Mouse (Mus musculus) cerebellum, postnatal 36 days (tissue): ENCODE measurements around the gene Rps27l.
"Not testable (repeated sequence)": the region's sequence is repeated elsewhere in the genome, so short reads cannot be mapped to it uniquely, and the experiment has no call there.

ENCODE experiments used
- DNase-seq, 2 experiments: peaks; one replicate each; pipeline ENCODE4 v3.0.0; 2021 to 2022; ENCODE audit warnings: mixed read lengths in 2 of 2

Gene Rps27l

DNA sequence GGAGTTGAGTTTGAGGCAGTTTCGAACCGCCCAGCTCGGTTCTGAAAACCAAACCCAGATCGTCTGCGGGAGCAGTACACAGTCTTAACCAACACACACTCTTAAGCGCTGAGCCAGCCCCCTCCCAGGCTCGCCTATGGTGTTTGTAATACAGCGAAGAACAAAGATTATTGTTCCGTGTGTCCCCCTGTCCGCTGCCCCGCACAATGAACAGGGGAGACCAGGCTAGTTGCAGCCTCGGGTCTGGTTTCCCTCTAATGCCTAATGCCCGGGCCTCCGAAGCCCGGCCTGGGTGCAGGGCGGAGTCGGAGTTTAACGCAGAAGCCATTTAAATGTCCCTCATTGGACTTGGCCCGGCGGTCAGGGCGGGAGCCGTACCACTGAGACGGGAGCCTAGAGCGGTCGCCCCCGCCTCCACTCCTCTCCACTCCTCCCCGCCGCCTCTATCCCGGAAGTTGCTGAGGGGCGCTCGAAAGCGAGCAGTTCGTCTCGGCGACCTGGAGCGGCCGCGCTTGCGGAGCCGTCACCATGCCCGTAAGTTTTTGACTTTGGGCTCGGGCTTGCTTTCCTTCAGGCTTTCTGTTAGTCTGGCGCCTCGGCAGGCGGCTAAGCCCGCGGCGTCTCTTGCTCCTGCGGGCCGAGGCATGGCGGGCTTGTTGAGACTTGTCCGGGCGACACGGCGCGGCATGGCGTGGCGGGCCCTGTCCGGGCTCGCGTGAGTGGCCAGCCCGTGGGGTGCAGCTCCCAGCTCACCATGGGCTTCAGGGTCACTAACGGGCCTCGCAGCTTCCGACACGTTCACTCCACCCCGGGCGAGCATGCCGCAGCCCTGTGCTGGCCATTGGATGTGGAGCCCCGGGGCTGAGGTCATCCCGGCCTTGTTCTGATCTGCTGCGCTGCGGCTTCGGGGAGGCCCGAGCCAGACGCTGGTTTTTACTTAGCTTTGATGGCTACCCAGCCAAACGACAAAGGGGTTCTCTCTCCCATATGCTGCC lies at the start of gene Rps27l:
Gene Rps27l, plus strand, starts transcription at position 440 of the 995 bp plus-strand sequence.
- peak; percentile 92 to 94 for DNase-seq

DNA sequence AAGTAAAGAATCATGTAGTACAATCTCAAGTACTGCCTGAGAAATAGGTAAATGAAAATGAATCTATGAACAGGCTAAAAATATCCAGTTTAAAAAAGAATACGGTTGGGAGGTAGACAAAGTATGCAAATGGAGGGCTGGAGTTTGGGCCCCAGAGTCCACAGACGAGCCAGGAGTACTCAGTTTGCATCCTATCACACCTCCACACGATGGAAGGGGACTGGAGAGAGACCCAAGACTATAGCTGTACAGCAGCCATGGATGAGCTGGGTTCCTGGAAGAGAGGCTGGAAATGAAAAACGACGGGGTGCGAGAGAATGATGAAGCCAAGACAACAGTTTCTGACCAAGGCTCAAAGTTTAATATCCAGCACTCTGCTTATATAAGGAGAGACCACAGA lies 48.9 kb upstream of the Rps27l start:
- no peak for DNase-seq

DNA sequence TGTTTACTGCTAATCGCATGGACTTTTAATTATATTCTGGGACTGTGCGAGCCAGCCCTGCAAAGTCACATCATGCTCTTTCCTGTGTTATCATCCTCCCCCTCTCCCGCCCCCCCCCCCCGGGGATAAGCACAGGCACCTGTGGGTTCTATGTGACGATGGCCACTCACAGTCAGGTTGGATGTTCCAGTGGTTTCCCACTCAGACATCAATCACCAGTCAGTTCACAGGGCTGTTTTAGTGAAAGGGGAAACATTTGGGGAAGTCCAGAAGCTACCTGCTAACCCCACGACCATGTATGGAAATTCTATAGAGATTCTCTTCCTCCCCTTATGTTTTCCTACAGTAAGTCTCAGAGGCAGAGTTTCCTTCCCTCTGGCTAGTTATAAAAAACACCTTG lies 48.0 kb upstream of the Rps27l start:
- DNase-seq: no peak

DNA sequence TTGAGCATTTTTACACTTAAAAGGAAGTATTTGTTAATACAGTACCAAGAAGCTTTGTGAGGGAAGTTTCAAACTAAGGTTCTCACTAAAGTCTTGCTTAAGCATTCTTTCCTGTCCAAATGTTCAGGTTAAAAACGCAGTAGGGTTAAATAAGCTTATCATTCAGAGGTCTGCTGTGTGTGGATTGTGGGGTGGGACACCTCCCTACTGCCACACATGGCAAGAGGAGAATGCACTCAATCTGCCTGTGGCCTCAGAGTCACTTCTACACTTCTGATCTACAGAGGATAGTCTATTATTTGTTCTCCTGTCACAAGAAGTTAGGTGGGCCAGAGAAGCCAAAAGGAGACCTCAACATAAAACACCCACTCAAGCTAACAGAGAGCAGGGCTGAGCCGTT lies 46.8 kb upstream of the Rps27l start:
- no peak for DNase-seq

DNA sequence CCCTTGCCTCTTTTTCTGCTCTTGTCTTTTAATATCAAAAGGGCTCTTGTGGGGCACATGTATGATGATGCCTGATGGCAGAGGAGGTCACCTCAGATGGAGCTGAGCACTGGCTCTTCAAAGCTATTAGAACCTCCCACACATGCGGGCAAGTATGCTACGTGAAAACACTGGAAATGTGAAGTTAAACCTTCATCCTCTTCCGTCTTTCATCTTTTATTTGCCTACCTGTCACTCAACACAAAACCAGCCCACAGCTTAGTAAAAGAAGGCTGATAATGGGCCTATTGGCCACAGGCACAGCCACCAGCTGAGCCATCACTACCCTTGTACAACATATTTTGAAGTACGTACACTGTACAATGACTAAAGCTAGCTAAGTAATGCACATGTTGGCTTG lies 46.4 kb upstream of the Rps27l start:
- no peak for DNase-seq

DNA sequence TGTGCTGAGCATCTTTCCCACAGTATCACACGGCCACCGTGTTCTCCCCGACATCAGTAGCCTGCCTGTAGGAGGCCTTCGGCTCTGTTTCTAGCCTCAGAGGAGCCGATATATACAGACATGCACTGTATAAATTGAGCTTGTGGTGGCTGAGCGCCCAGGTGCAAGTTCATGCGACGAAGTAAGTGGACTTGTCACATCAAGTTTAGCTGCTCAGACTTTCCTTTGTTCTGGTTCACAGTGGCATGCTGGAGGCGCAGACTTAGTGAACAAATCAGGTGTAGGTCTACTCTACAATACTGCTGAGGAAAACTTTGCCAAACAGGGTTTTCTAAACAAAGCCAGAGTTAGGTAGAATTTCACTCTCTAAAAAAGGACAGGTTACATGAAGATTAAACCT lies 39.9 kb upstream of the Rps27l start:
- no peak for DNase-seq

DNA sequence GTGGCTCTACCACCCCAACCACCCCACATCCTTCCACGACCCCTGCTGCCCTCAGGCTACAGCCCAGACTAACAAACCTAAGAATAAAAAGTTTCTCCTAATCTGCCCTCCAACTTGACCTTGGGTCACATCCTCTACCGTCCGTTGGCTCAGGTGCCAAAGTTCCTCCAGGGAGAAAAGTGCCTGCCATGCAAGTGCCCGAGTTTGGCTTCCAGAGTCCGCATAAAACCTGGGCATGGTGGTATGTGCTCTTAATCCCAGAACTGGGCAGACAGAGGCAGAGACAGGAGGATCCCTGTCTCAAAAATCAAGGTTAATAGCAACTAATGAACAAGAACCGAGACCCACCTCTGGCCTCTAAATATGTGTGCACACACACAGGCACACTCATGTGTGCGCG lies 38.8 kb upstream of the Rps27l start:
- no peak for DNase-seq

DNA sequence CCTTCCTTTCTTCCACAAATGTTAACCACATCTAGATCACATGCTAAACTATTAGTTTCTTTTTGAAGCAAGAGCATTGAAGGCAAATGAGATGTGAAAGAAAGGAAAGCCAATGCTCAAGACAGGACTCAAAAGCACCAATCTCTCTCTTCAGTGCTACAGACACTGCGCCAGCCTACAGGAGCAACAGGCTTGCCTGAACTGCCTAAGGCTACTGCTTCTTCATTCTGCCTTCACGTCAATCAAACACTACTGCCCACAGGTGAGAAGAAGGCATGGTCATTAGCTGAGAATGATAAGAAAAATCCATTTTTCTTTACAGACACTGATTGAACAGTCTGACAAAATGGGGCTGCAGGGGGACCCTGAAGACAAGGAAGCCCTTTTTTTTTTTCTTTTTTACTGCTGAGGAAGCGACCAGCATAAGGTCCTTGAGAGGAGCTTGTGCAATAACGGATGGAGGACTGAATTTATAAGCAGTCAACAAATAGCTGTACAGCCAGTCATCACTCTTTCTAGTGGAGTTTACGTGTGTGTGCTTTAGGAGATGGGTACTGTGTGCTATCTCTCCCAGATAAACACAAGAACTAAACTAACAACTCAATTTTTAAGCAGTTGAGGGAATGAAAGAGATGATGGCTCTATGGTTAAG lies 38.0 kb upstream of the Rps27l start:
- DNase-seq: no peak

DNA sequence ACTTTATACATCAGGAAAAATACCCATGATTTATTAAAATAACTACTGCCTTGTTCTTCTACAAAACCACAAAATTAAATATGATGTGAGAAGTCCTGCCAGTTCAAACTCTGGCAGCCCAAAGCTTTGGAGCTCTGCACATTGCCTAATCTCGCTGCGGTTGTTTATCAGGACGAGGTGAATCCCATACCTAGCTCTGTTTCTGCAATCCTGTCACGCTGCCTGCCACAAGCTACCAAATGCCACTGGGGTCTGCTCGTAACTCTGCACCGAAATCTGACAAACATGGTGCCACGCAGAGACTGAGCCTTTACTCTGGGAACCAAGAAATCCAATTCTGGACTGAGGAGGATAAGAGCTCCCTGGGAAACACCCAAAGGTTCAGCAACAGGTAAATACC lies 36.0 kb upstream of the Rps27l start:
- no peak for DNase-seq

DNA sequence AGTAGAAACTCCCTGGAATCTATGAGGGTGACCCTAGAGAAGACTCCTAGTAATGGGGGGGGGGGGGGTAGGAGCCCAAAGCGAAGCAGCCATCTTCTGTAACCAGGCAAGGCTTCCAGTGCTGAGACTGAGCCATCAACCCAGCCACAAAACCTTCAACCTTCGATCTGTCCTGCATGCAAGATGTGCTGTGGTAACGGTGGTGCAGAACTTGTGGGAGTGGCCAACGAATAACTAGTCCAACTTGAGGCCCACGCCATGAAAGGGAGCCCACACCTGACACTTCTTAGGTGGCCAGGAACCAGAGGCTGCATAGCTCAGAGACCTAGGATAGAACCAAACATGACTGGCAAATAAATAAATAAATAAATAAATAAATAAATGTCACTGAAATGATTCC lies 35.2 kb upstream of the Rps27l start:
- DNase-seq: no peak

DNA sequence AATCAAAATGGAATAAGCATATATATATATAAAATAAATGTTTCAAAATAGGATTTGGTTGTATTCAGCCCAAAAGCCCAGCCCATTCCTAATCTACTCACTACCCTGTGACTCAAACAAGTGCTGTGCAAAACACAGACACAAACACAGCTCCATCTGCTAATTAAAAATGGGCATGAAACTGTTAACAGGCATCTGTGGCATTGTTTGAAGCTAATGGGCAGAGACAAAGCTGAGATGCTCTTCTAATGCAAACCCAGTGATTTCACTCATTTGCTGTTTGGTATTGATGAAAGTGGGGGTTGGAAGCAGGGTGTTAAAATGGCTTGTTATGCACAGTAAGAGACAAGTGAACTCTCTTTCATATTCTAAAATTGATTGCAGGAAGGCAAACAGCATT lies 33.6 kb upstream of the Rps27l start:
- no peak for DNase-seq

DNA sequence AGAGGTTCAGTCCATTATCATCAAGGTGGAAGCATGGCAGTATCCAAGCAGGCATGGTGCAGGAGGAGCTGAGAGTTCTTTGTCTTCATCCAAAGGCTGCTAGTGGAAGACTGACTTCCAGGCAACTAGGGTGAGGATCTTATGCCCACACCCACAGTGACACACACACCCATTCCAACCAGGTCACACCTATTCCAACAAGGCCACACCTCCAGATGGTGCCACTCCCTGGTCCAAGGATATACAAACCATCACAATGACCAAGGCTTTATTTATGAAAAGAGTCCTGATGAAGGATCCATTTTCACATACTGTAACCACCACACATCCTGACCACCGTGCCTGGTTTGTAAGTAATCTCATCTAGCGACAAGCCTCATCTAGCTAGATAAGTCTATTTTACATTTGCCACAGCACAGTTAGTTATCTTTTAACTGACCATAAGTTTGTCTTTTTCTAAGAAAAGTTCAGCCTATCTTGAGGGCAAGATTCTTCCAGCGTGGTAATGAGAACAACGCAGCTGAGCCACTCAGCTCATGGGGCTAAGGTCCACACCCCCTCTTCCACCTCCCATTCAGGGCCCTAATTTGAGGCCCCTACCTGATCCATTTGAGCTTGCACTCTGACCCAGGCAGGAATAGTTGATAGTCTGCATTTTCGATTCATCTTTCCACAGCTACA lies 32.5 kb upstream of the Rps27l start:
- DNase-seq: not testable (repeated sequence)

DNA sequence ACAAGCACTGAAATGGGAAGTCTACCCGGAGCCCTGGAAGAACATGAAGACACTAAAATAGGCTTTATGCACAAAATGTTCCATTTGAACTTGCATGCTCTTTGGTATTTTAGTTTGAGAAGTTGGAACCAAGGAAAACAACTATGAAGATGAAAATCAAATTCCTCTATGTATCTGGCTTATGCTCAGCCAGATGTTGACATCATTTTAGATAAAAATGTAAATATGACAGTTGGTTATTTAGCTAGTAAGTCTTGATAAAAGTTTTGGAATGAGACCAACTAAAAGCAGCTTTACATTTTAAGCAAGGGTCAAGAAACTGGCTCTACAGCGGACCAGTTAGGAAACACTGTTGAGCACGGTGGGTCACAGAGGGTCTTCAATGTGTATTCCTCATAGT lies 31.3 kb upstream of the Rps27l start:
- DNase-seq: no peak

DNA sequence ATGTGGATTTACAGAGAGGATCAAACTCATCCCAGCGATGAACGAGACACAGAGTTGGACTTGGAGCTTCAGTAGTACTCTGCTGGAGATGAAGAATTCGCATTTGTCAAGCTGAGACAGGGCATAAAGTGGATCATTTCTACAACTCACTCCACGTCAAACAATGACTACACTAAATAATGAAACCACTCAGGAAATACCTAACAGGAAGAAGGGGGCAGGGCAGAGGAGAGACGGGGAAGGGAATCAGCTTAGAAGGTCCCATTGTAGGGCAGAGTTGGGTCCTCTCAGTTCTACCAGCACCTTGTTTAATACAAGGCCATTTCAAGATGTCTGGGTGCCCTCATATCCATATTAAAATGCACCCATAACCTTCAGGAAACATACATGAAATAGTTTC lies 30.5 kb upstream of the Rps27l start:
- DNase-seq: no peak

DNA sequence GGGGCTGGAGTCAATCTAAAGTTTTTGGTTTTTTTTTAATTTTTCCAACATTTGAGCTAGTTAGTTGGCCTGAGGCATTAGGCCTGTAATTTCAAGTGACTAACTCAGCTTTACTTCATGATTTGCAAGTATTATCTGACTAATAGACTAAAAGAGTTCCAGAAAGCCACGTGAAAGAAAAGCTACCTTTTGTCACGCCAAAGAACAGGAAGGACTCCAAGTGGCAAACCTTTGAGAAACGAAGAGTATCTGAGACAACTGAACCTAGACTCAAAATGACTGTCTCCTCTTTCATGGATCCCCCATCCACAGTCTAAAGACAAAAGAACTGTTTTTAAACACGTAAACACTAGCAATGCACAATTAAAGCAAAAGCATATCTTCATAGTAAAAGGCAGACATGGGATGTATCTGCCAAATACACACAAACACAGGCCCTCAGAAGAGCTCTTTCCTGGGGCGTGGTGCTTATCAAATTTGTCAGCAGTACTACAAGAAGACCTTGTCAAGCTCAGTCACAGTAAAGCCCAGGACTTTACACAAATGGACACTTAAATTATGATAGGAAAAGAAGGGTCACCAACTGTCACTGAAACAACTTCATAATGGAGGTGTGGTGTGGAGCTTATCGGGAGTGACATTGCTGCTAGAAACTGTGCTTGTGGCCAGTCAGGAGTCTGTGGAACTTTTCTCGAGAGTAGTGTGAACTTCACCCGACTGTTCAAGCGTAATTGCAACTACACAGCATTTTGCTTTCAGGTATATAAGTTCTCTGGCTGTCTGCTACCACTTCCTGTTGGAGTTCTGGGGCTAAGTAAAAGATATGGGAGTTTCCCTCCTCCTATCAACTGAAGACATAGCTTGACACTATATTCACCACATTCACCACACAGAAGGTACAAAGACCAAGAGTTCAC lies 29.8 kb upstream of the Rps27l start:
- DNase-seq: no peak

DNA sequence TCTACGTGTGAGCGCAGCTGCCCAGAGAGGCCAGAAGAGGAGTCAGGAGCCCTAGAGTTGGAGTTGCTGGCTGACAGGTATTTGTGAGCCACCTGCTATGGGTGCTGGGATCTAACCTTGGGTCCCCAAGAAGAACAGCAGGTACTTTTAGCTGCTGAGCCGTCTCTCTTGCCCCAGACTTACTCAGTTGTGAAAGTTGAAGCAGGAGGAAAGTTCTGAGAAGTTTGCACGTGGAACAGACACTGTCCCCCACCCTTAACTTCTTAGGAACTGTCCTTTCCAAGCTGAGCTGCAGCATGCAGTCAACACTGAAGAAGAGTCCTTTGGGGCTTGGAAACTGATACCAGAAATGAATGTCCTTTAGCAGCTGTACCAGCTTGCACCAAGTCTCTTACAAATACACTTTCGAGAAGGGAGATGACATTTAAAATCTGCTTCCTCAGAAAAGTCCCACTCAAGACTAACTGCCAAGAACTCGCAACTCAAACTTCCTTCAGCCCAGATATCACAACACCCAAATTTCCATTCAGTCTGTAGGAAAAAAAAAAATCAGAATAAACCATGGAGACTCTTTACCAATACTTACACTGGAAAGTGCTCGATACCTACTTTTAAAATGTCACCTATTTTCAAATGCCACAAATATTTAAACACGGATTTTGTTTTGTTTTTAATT lies 28.5 kb upstream of the Rps27l start:
- DNase-seq: no peak

DNA sequence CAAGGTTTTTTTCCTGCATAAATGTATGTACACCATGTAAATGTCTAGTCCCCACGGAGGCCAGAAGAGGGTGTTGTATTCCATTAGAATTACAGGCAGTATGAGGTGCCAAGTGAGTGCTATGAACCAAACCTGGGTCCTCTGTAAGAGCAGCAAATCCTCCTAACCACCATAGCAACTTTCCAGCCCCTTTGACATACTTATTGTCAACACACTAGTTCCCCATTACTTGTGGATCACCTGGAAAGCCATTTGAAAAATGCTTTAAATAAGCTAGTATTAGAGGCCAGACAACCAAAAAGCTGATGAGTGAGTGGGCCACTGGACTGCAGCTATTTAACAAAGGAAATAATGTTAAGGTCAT lies 28.0 kb upstream of the Rps27l start:
- DNase-seq: no peak

DNA sequence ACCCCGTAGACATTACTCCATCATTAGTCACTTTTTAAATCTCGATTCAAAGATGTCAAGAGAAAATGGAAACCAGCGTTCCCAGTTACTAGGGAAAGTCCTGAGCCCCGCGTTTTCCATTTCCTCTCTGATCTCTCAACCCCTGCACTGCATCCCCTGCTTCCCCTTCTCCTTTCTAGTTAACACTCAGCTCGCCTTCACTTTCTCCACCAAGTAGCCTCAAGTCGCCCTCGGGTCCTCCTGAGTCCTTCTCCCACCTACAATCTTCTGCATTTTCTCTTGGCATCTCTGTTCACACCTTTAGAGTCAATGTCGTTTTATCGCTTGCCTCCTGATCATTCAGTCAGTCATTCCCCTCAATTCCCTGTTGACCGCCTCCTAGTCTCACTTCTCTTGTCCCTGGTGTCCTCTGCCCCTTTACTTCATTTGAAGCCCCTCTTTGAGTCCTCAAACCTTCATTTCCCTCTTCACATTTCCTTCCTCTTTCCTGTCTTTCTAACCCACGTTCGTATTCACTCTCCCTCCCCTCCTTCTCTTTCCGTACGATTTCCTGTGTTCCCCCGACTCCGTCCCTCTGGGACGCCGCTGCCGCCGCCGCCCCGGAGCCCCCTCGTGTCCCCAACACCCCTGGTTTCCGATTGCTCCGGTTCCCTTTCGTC lies 27.1 kb upstream of the Rps27l start:
- no peak for DNase-seq

DNA sequence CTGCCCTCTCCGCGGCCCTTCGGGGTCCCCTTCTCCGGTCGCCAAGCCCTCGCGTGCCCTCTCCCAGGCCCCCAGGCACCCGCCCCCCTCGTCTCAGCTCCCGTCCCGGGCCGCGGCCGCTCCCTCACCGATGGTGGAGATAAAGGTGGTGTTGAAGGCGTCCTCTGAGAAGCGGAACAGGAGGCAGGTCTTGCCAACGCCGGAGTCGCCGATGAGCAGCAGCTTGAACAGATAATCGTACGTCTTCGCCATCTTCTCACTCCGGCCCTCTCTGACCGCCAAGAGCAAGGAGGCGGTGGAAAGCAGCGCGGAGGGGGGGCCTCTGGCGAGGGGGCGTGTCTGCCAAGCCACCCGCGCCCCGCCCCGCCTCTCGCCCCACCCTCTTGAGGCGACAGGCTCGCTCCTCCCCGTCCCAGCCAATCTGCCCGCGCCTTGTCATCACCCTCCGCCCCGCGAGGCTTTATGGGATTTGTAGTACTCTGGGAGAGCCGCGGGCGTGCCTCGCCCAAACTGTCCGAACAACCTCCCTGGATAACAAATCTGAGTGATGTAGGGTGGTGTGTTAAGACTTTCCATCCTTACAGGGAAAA lies 26.4 kb upstream of the Rps27l start, which contains the start of gene Rab8b:
Gene Rab8b, minus strand, starts transcription at position 306 of the 590 bp plus-strand sequence.
- peak; percentile 94 to 98 for DNase-seq

DNA sequence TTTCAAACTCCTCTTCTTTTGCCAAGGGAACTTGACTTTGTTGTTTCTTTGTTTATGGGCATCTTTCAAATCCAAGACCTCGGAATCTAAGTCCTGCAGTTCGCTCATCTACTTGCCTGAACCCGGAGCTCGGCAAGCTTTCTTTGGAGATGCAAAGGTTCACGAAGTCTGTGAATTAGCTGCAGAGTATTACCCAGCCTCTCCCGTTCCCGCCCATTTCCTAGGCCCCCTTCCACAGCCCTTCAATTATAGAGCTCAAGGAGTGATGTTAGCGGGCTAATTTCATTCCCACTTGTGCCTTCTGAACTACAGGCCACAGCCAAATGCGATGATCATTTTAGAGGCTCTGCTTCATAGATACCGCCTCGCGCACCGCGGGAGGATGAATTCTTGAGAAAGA lies 25.9 kb upstream of the Rps27l start:
- DNase-seq: peak in 1 of 2 experiments; percentile 35
